In genomic region chr2:74686301-74686987, GRCm38 (mm10) we compare ENCODE assay signal across 10 mouse cellular contexts. TPM values are rescaled to one million over a fixed set of nuclear protein-coding genes. Genes with fewer than 3 reads are reported as not detected.
DNase-seq lines count a peak whose midpoint lies in the region; ATAC-seq and TF ChIP-seq lines count a peak whose summit lies in the region.
"Had no signal": no experiment of that assay in that cellular context is flagged by ENCODE, and none has a peak within 500 bp of the region (broad histone marks: within the 10 kb centered on the region; RNA-seq: fewer than 3 reads in every experiment).

No protein-coding gene starts in this region.

- TF ChIP-seq CTCF in embryonic fibroblast, embryonic 13.5 days (IDR thresholded peaks at IDR 0.05; ENCODE audit: borderline replicate concordance, insufficient read depth, low read length) = 0 out of 2 replicates have a peak, but pooled peaks have one; percentile 20

- H3K4me1 ChIP-seq in embryonic fibroblast, embryonic 13.5 days (ENCODE audit: control insufficient read depth, insufficient read depth, low read length) = no peaks in the 10 kb centered on the region

- peak overlapping the region; percentile 28; the same call in 1 of the 2 replicates for H3K4me3 ChIP-seq in embryonic fibroblast, embryonic 13.5 days (ENCODE audit: insufficient read depth, low read length)
- H3K4me3 ChIP-seq: megakaryocyte, embryonic 14.5 days had no signal

- H3K27ac ChIP-seq in embryonic fibroblast, embryonic 13.5 days (ENCODE audit: insufficient read depth, low read length) = peak overlapping the region; percentile 35; the same call in 1 of the 2 replicates

- TF ChIP-seq POLR2A in embryonic fibroblast, embryonic 13.5 days (IDR thresholded peaks at IDR 0.05; ENCODE audit: low read depth, low read length) = no peak

- ATAC-seq in megakaryocyte, adult 5-6 weeks (ENCODE audit: poor library complexity, severe bottlenecking) = peak; percentile 54; the same call in 1 of the 2 replicates

- peak; percentile 75 to 77 for DNase-seq in cerebellum, postnatal 10 days
- no peak for DNase-seq in cerebellum, adult 9-10 months
- DNase-seq in right cerebral cortex, adult 18-20 months = peak; percentile 48
- no peak for DNase-seq in right cerebral cortex, postnatal 10 days (ENCODE audit: low spot score in 2 of 2)
- DNase-seq in kidney, postnatal 14 days = peak; percentile 92
- DNase-seq in T-cell, adult 2 months (ENCODE audit: low spot score) = no peak

RNA-seq across cellular contexts. Expression of gene Hoxd10, which starts 5.3 kb away (rescaled TPM):
- 3.7 and 4.4 TPM in 2 replicates for polyA plus RNA-seq in embryonic fibroblast, embryonic 13.5 days (2011; ENCODE audit: insufficient read length, low read depth, missing spikeins)
- total RNA-seq in megakaryocyte, adult 5-6 weeks (2015) = not detected in 2 replicates
- not detected in 2 replicates for total RNA-seq in megakaryocyte, adult 5-6 weeks (2017)

RNA-seq across cellular contexts. Expression of gene Hoxd11, which starts 7.1 kb away (rescaled TPM):
- 2.8 and 3.8 TPM in 2 replicates for polyA plus RNA-seq in embryonic fibroblast, embryonic 13.5 days (2011; ENCODE audit: insufficient read length, low read depth, missing spikeins)
- not detected in 2 replicates for total RNA-seq in megakaryocyte, adult 5-6 weeks (2015)
- total RNA-seq in megakaryocyte, adult 5-6 weeks (2017) = not detected in 2 replicates
- total RNA-seq: gastrocnemius, adult 8-10 months had no signal

RNA-seq across cellular contexts. Expression of gene Hoxd9, which starts 11.1 kb away (rescaled TPM):
- polyA plus RNA-seq in embryonic fibroblast, embryonic 13.5 days (2011; ENCODE audit: insufficient read length, low read depth, missing spikeins) = 2.1 and 3.5 TPM in 2 replicates
- total RNA-seq in megakaryocyte, adult 5-6 weeks (2015) = not detected in 2 replicates
- not detected in 2 replicates for total RNA-seq in megakaryocyte, adult 5-6 weeks (2017)

RNA-seq across cellular contexts. Expression of gene Hoxd12, which starts 11.6 kb away (rescaled TPM):
- 2.3 and 3.7 TPM in 2 replicates for polyA plus RNA-seq in embryonic fibroblast, embryonic 13.5 days (2011; ENCODE audit: insufficient read length, low read depth, missing spikeins)
- not detected in 2 replicates for total RNA-seq in megakaryocyte, adult 5-6 weeks (2015)
- total RNA-seq in megakaryocyte, adult 5-6 weeks (2017) = not detected in 2 replicates
- total RNA-seq: gastrocnemius, adult 8-10 months had no signal

RNA-seq across cellular contexts. Expression of gene Hoxd8, which starts 18.0 kb away (rescaled TPM):
- polyA plus RNA-seq in embryonic fibroblast, embryonic 13.5 days (2011; ENCODE audit: insufficient read length, low read depth, missing spikeins) = 9.9 and 16.5 TPM in 2 replicates
- total RNA-seq in megakaryocyte, adult 5-6 weeks (2015) = not detected in 2 replicates
- total RNA-seq in megakaryocyte, adult 5-6 weeks (2017) = not detected in 2 replicates

Comparison
In these comparisons a context has a peak if more than half of its experiments do, and no peak if none do; other contexts are left out.
1. DNase-seq: peak in cerebellum, postnatal 10 days (2 of 2), right cerebral cortex, adult 18-20 months (single experiment) and kidney, postnatal 14 days (single experiment); none in cerebellum, adult 9-10 months (single experiment), right cerebral cortex, postnatal 10 days (0 of 2) and T-cell, adult 2 months (single experiment).